Mouse (Mus musculus) kidney, adult 2 months (tissue): ENCODE results near the gene Psapl1. TPM values are rescaled to one million over a fixed set of nuclear protein-coding genes. Genes with fewer than 3 reads are reported as not detected.
A peak's percentile ranks its signal among the peaks of the same experiment; 100 is the strongest.

ENCODE experiments used
- DNase-seq: peaks from one replicate; pipeline ENCODE4 v3.0.0; 2021
- H3K27ac ChIP-seq: fragments of 200-500 bp; 2 replicates; pipeline ENCODE4 v1.5.1; 2012; ENCODE audit warnings: low read depth, low read length, control low read depth, inconsistent platforms; ENCODE audit not compliant: insufficient read depth
- H3K27me3 ChIP-seq: fragments of 200-500 bp; replicated peaks from 2 replicates; pipeline ENCODE4 v1.6.1; 2012; ENCODE audit warnings: mild to moderate bottlenecking, moderate library complexity, low read length, inconsistent platforms; ENCODE audit not compliant: control insufficient read depth, insufficient read depth
- H3K36me3 ChIP-seq: fragments of 200-500 bp; 2 replicates; pipeline ENCODE4 v1.6.1; 2012; ENCODE audit warnings: mild to moderate bottlenecking, moderate library complexity, low read length, inconsistent platforms; ENCODE audit not compliant: control insufficient read depth, insufficient read depth
- H3K4me1 ChIP-seq: fragments of 200-500 bp; 2 replicates; pipeline ENCODE4 v1.6.1; 2011; ENCODE audit warnings: low read length; ENCODE audit not compliant: control insufficient read depth, insufficient read depth
- H3K4me3 ChIP-seq: fragments of 200-500 bp; 2 replicates; pipeline ENCODE4 v1.5.1; 2011; ENCODE audit warnings: mild to moderate bottlenecking, low read depth, low read length, control low read depth; ENCODE audit not compliant: insufficient read depth
- CTCF ChIP-seq: fragments of 200-500 bp; conservative IDR thresholded peaks from 2 replicates; pipeline ENCODE4 v1.5.1; 2011; ENCODE audit warnings: low read depth, mild to moderate bottlenecking, control low read depth, low read length, moderate library complexity, mixed read lengths; ENCODE audit not compliant: insufficient read depth, insufficient read length
- POLR2A ChIP-seq: fragments of 200-500 bp; IDR thresholded peaks from one replicate; pipeline ENCODE4 v1.6.1; 2011; ENCODE audit warnings: low read depth, low read length, control low read depth
- WGBS: fragments of 180-500 bp; shearing (Covaris S2); methylation state at CpG from one replicate; pipeline ENCODE4 v1.1.7; 2018; 5-methylcytosine and 5-hydroxymethylcytosine counted together
- polyA plus RNA-seq: library from polyadenylated mRNA; depleted of rRNA; stranded (reverse); fragments of >200 nt; gene quantifications from 2 replicates; pipeline ENCODE4 v1.2.3, GENCODE M21; 2012; rRNA removed

The Psapl1 gene
- polyA plus RNA-seq = 0.05 TPM in 1 of 2 replicates, not detected in the other

GRCm38 (mm10) chr5:36203916-36204315 lies at the start of gene Psapl1:
TSS of gene Psapl1 (plus strand) at chr5:36204021.
- no peaks in the 10 kb centered on the region for H3K27me3 ChIP-seq
- H3K27ac ChIP-seq = no peak within 1 kb of the TSS
- TF ChIP-seq CTCF = no peak
- TF ChIP-seq POLR2A = no peak
- H3K4me1 ChIP-seq = no peaks in the 10 kb centered on the region
- no peak within 1 kb of the TSS for H3K4me3 ChIP-seq
- WGBS = 78% methylated on average over 10 of the region's 10 CpGs
- no peak for DNase-seq
- H3K36me3 ChIP-seq = no peaks in the 10 kb centered on the region

- TF ChIP-seq CTCF (no peak), POLR2A (no peak)
- DNase-seq = no peak
- 76% methylated on average over 8 of the region's 8 CpGs for WGBS
- H3K4me3 ChIP-seq = no peak overlapping the region
- H3K36me3 ChIP-seq = no peaks in the 10 kb centered on the region
- no peak overlapping the region for H3K27ac ChIP-seq
- no peaks in the 10 kb centered on the region for H3K27me3 ChIP-seq
- peaks cover 5% of the 10 kb centered on the region; the same call in 1 of the 2 replicates for H3K4me1 ChIP-seq
These were observed 48.8 kb upstream of the Psapl1 start for GRCm38 (mm10) chr5:36154879-36155485.

GRCm38 (mm10) chr5:36165424-36166302 lies 38.2 kb upstream of the Psapl1 start:
- Histone ChIP-seq H3K4me1 (no peaks in the 10 kb centered on the region), H3K4me3 (no peak overlapping the region), H3K36me3 (no peaks in the 10 kb centered on the region), H3K27ac (no peak overlapping the region), H3K27me3 (no peaks in the 10 kb centered on the region)
- TF ChIP-seq POLR2A = no peak
- TF ChIP-seq CTCF = no peak
- 78% methylated on average over 21 of the region's 21 CpGs for WGBS
- DNase-seq = no peak

GRCm38 (mm10) chr5:36166346-36167013 lies 37.3 kb upstream of the Psapl1 start:
- Histone ChIP-seq H3K4me3 (no peak overlapping the region), H3K36me3 (no peaks in the 10 kb centered on the region), H3K27me3 (no peaks in the 10 kb centered on the region), H3K27ac (no peak overlapping the region), H3K4me1 (no peaks in the 10 kb centered on the region)
- no peak for DNase-seq
- WGBS = 74% methylated on average over 6 of the region's 6 CpGs
- no peak for TF ChIP-seq POLR2A
- no peak for TF ChIP-seq CTCF

- Histone ChIP-seq H3K4me1 (no peaks in the 10 kb centered on the region), H3K27me3 (no peaks in the 10 kb centered on the region), H3K27ac (no peak overlapping the region), H3K36me3 (no peaks in the 10 kb centered on the region), H3K4me3 (no peak overlapping the region)
- peak; percentile 15 for DNase-seq
- TF ChIP-seq CTCF = no peak
- no peak for TF ChIP-seq POLR2A
- 75% methylated on average over 14 of the region's 14 CpGs for WGBS
These were observed 34.7 kb upstream of the Psapl1 start for GRCm38 (mm10) chr5:36168963-36169650.

GRCm38 (mm10) chr5:36174569-36175115 lies 29.2 kb upstream of the Psapl1 start:
- WGBS = 68% methylated on average over 9 of the region's 9 CpGs
- no peak for DNase-seq
- peaks cover 3% of the 10 kb centered on the region; the same call in 1 of the 2 replicates for H3K4me1 ChIP-seq
- no peaks in the 10 kb centered on the region for H3K27me3 ChIP-seq
- no peak overlapping the region for H3K27ac ChIP-seq
- TF ChIP-seq CTCF = no peak
- TF ChIP-seq POLR2A = no peak
- no peaks in the 10 kb centered on the region for H3K36me3 ChIP-seq
- no peak overlapping the region for H3K4me3 ChIP-seq

GRCm38 (mm10) chr5:36176409-36176808 lies 27.4 kb upstream of the Psapl1 start:
- Histone ChIP-seq H3K27me3 (no peaks in the 10 kb centered on the region), H3K4me1 (peaks cover 3% of the 10 kb centered on the region; the same call in 1 of the 2 replicates)
- WGBS = 49% methylated on average over 11 of the region's 11 CpGs

More at GRCm38 (mm10) chr5:36176409-36176808, 27.4 kb upstream of the Psapl1 start:
- TF ChIP-seq CTCF (no peak), POLR2A (no peak)
- peak; percentile 88 for DNase-seq
- Histone ChIP-seq H3K4me3 (no peak overlapping the region), H3K27ac (no peak overlapping the region), H3K36me3 (no peaks in the 10 kb centered on the region)
